Mouse (Mus musculus): ENCODE measurements around the gene Sys1. TPM values are rescaled to one million over a fixed set of nuclear protein-coding genes. Genes with fewer than 3 reads are reported as not detected.

The Sys1 gene
- polyA plus RNA-seq, 1 experiment from 2014 or later: 64.8 TPM

DNA sequence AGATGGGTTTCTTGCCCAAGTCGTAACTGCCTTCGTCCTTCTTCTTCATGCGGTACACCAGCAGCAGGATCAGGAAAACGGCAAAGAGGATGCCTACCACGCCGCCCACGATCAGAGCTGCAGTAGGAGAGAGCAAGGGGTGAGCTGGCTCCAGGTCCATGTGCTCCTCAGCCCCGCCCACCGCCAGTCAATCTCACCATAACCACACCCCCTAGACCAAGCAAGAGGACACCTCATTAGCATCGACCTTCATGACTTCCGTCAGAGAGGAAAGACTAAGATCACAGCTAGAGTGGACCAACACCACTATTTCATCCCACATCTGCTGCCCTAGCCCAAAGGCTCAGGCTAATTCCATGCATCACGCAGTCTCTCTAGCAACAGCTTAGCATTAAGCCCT is 30.6 kb upstream of the Sys1 start:
- WGBS: 26% methylated on average over 12 of the region's 12 CpGs
- Histone ChIP-seq H3K27ac (replicated peaks) (no peak overlapping the region), H3K27me3 (ENCODE audit: low read depth, poor library complexity, severe bottlenecking) (peaks cover 28% of the 10 kb centered on the region), H3K4me1 (peaks cover 28% of the 10 kb centered on the region), H3K9me3 (replicated peaks) (no peaks in the 10 kb centered on the region), H3K4me3 (no peak overlapping the region), H3K36me3 (peaks cover 12% of the 10 kb centered on the region)
- no peak for DNase-seq (ENCODE audit: low spot score)

DNA sequence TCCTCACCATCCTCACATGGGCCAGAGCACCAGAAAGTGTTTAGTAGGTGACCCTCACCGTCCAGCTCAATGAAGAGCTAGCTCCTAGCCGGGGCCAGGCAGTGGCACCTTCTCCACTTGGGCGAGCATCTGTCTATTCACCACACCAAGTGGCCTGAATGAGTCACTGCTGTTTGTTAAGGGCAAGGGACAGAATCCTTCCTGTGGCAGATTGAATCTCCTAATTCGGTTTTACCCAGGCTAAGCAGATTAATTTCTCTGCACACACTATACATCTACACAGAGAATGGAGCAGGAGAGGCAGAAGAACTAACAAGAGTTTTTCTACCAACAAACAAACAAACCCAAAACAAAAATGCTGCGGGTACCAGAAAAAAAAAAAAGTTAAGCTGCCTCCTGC is 29.8 kb upstream of the Sys1 start:
- no peaks in the 10 kb centered on the region for H3K9me3 ChIP-seq (replicated peaks)
- peaks cover 12% of the 10 kb centered on the region for H3K36me3 ChIP-seq
- no peak for DNase-seq (ENCODE audit: low spot score)
- peaks cover 36% of the 10 kb centered on the region for H3K4me1 ChIP-seq
- H3K27ac ChIP-seq (replicated peaks): no peak overlapping the region
- H3K27me3 ChIP-seq (ENCODE audit: low read depth, poor library complexity, severe bottlenecking): peaks cover 28% of the 10 kb centered on the region
- 82% methylated on average over 5 of the region's 5 CpGs for WGBS
- H3K4me3 ChIP-seq: no peak overlapping the region

DNA sequence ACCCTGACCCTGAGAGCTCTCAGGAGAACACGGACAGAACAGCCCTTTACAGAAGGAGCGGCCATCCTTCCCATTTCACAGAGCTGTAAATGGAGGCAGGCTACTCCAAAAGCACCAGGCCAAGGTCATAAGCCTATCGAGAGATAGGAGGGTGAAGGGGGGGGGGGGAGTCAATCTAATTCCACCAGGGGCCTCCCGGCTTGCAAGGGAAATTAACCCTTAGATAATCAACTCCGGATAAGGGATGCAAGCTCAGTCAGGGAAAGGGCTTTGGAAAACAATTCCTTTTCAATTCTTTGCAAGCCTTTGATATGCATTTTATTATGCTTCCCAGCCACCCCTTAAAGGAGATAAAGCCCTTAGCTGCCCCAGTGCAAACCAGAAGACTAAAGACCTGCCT is 28.3 kb upstream of the Sys1 start:
- peaks cover 10% of the 10 kb centered on the region for H3K36me3 ChIP-seq
- H3K27ac ChIP-seq (replicated peaks): no peak overlapping the region
- DNase-seq (ENCODE audit: low spot score): no peak
- no peak overlapping the region for H3K4me3 ChIP-seq
- H3K4me1 ChIP-seq: peaks cover 50% of the 10 kb centered on the region
- WGBS: 43% methylated on average over 5 of the region's 5 CpGs
- no peaks in the 10 kb centered on the region for H3K9me3 ChIP-seq (replicated peaks)
- peaks cover 28% of the 10 kb centered on the region for H3K27me3 ChIP-seq (ENCODE audit: low read depth, poor library complexity, severe bottlenecking)

DNA sequence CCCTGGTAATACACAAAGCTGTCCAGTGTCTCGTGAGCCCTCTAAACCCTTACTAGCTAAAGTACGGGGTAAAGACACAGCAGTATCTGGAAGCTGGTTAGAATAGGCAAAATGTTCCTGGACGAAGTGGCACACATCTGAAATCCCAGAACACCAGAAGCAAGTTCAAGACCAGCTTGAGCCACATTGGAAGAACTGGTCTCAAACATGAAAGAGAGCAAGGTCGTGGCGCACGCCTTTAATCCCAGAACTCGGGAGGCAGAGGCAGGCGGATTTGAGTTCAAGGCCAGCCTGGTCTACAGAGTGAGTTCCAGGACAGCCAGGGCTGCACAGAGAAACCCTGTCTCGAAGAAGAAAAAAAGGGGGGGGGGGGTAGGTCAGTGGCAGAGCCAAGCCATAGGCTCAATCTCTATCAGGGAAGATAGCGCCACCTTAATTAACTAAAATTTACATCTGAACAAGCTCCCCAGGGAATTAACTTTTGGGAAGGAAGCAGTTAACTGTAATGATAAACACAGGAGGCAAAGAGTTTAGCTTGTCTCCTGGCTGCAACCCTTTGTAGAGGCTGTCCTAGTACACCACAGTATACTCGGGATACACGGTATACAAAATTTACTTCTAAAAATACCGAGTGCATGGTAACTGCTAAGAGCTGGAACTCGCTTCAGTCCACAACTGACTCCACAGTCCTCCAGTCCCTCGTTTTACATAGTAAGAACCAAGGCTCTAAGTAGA is 26.7 kb upstream of the Sys1 start:
- Histone ChIP-seq H3K27me3 (ENCODE audit: low read depth, poor library complexity, severe bottlenecking) (peaks cover 28% of the 10 kb centered on the region), H3K4me3 (no peak overlapping the region), H3K9me3 (replicated peaks) (no peaks in the 10 kb centered on the region), H3K4me1 (peaks cover 50% of the 10 kb centered on the region), H3K36me3 (no peaks in the 10 kb centered on the region; the same call in 1 of the 2 replicates), H3K27ac (replicated peaks) (no peak overlapping the region)
- WGBS: 43% methylated on average over 15 of the region's 15 CpGs
- DNase-seq (ENCODE audit: low spot score): no peak

DNA sequence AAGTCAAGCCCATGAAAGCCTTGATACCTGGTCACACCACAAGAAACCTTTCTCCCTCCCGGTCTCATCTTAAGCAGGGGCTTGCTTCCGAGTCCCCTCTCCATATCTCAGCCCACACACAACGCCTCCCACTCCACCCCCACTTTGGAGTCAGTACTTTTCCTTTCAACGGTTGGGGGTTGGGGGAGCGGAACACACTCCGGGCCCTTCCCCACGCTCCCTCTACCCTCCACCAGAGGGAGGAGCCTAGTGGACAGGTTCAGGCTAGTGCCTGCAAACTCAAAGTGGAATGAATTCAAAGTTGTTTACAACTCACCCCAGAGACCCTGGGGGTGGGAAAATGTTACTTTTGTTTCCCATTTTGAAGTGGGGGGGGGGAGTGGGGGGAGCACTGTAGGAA is 26.1 kb upstream of the Sys1 start:
- Histone ChIP-seq H3K36me3 (no peaks in the 10 kb centered on the region; the same call in 1 of the 2 replicates), H3K27ac (replicated peaks) (no peak overlapping the region), H3K4me1 (peaks cover 51% of the 10 kb centered on the region), H3K9me3 (replicated peaks) (no peaks in the 10 kb centered on the region), H3K4me3 (no peak overlapping the region), H3K27me3 (ENCODE audit: low read depth, poor library complexity, severe bottlenecking) (peaks cover 28% of the 10 kb centered on the region)
- DNase-seq (ENCODE audit: low spot score): no peak
- 18% methylated on average over 7 of the region's 7 CpGs for WGBS

DNA sequence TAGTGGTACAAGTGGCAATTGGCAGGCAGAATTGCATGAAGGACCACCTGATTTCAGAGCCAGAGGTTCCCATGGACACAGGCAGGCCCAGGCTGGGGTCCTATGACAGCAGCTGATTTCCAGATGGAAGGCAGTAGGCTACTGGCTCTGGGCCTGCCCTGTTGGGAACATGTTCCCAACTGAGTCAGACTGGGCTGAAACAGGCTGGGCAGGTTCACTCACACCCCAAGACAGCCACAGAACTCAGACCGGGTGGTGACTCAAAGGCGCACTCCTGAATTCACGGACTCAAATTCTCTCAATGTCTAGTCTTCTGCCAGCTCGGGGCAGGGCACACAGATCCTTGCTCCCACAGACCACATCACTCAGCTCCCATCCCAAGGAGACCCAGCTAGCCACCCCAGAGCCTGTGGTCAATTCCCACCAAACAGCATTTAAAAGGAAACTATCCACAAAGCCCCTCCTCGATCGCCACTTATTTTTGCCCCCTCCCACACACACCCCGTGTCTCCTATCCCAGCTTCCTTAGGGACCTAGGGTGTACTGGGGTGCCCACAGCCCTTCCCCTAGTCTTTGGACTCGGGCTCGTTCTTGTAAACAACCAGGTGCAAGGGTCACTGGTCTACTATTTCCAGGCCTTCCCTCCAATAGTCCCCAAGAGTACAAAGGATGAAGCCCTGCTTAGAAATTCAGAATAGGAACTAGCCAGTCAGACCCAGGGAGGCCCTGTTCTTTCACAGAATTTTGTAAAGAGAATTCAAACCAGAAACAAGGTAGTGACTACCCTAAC is 24.9 kb upstream of the Sys1 start:
- 65% methylated on average over 9 of the region's 9 CpGs for WGBS
- Histone ChIP-seq H3K9me3 (replicated peaks) (no peaks in the 10 kb centered on the region), H3K4me1 (peaks cover 56% of the 10 kb centered on the region), H3K27me3 (ENCODE audit: low read depth, poor library complexity, severe bottlenecking) (peaks cover 28% of the 10 kb centered on the region), H3K27ac (replicated peaks) (peak overlapping the region; percentile 56; the same call in 1 of the 2 replicates), H3K4me3 (no peak overlapping the region), H3K36me3 (no peaks in the 10 kb centered on the region; the same call in 1 of the 2 replicates)
- DNase-seq (ENCODE audit: low spot score): no peak

DNA sequence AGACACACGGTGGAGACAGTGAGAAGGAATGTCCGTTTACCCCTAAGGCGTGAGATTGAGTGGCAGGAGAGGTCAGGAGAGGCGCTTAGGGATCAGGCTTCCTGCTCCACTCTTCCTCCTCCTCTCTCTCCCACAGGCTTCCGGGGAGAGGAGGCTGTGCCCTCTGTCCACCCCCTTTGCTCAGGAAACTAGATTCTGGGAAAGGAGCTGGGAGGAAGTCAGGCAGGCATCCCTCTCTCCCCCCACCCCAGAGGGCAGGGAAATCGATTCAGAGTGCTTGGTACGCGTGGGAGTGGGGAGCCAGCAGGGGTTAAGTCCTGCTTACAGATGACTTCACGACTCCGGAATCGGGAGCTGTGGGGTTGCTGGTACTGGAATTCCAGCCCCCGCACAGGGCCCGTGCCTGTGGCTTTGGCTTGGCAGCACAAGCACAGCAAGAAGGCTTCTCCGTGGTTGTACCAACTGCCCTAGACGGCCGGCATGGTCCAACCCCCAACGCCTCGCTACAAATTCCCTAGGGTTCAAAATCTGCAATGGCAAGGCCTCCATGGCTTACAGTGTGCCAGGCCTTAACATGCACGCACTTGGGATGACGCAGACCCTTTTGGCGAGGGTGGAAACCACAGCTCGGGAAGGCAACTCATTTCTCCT is 24.1 kb upstream of the Sys1 start:
- H3K4me1 ChIP-seq: peaks cover 61% of the 10 kb centered on the region
- H3K27me3 ChIP-seq (ENCODE audit: low read depth, poor library complexity, severe bottlenecking): peaks cover 28% of the 10 kb centered on the region
- H3K36me3 ChIP-seq: no peaks in the 10 kb centered on the region; the same call in 1 of the 2 replicates
- H3K4me3 ChIP-seq: no peak overlapping the region
- H3K9me3 ChIP-seq (replicated peaks): no peaks in the 10 kb centered on the region
- H3K27ac ChIP-seq (replicated peaks): peak overlapping the region; percentile 56
- WGBS: 45% methylated on average over 22 of the region's 22 CpGs
- DNase-seq (ENCODE audit: low spot score): no peak

DNA sequence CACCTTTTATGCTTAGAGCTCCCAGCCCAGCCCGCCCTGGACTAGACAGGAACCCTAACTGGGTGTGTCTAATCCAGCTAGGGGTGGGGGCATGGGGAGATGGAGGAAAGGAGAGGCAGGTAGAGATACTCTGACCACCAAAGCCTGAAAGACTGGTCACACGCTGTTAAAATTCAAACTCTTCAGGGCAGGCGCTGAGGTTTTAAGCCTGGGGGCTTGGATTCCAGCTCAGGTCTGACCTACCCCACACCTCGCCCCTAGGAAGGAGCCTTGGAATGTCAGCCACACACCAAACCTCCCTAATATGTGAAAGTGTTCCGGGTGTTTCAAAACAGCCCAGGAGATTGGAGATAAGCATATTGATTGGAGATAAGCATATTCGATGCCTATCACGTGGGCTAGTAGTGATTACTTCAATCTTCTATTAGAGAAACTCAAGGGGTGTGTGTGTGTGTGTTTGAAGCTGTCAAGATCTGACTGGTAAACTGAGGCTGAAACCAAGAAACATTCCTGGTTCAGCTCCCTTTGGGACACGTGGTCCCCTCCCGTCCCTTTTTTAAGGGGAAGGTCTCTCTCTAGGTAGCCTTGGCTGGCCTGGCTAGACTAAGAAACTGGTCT is 23.4 kb upstream of the Sys1 start:
- no peak overlapping the region for H3K4me3 ChIP-seq
- peaks cover 27% of the 10 kb centered on the region for H3K27me3 ChIP-seq (ENCODE audit: low read depth, poor library complexity, severe bottlenecking)
- H3K4me1 ChIP-seq: peaks cover 60% of the 10 kb centered on the region
- H3K27ac ChIP-seq (replicated peaks): 0 out of 2 replicates have a peak overlapping the region, but pooled peaks have one; percentile 38
- 87% methylated on average over 9 of the region's 9 CpGs for WGBS
- no peaks in the 10 kb centered on the region for H3K9me3 ChIP-seq (replicated peaks)
- no peaks in the 10 kb centered on the region; the same call in 1 of the 2 replicates for H3K36me3 ChIP-seq
- DNase-seq (ENCODE audit: low spot score): no peak

DNA sequence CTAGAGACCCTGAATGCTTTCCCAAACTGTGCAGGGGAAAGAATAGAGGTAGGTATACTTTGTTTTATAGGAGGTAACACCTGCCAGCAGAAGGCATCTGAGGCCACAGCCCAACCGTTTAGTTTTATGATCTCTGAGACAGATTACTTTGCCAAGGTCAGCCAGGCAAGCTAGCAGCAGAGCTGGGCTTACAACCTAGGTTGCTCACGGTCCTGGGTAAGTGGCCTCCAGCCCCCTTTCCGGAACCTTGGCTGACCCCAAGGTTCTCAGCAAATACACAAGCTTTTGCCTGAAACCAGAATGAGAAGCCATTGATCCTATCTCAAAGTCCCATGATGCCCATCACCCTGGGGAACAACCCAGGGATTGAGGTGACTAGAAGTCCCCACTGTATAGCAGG is 22.1 kb upstream of the Sys1 start:
- Histone ChIP-seq H3K36me3 (no peaks in the 10 kb centered on the region), H3K4me3 (no peak overlapping the region), H3K27ac (replicated peaks) (no peak overlapping the region), H3K27me3 (ENCODE audit: low read depth, poor library complexity, severe bottlenecking) (peaks cover 24% of the 10 kb centered on the region), H3K4me1 (peaks cover 48% of the 10 kb centered on the region), H3K9me3 (replicated peaks) (no peaks in the 10 kb centered on the region)
- 85% methylated on average over 3 of the region's 3 CpGs for whole genome bisulfite sequencing
- DNase-seq (ENCODE audit: low spot score): no peak

DNA sequence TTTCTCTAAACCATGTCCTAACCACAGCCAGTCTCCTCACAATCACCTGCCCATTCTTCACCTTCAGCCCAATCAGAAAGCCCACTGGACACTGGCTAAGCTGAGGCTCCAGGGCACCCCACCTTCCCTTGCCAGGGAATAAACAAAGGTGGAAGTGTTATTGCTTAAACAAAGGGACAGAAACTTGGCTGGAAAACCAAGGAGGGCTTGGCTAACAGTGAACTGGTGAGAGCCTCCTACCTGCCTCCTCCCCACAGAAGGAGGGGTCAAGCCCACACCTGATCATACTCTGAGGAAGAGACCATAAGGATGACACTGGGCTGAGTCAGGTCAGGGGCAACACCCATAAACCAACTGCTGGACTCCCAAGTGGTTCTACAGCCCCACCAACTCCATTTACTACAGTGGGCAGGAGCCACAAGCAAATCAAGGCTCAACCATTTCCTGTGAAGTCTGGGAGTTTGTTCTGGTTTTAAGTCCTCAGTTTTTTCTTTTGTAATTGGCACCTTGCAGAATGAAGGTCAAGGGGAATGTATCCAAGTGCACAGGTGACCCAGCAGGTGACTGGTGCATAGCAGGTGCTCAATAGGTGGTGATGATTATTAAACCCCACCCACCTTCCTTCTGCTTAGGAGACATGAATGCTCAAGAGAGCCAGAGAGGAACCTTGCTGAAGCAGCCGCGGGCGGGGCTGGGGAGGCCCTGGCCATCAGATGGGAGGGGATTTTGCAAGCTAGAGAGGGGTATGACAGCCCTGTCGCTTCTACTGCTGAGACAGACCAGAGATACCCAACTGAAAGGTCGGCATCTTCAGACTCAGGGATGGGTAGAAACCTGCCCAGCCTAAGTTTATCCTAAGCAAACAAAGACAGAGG is 21.3 kb upstream of the Sys1 start:
- WGBS: 54% methylated on average over 5 of the region's 5 CpGs
- H3K27me3 ChIP-seq (ENCODE audit: low read depth, poor library complexity, severe bottlenecking): peaks cover 19% of the 10 kb centered on the region
- DNase-seq (ENCODE audit: low spot score): no peak
- H3K27ac ChIP-seq (replicated peaks): no peak overlapping the region
- H3K9me3 ChIP-seq (replicated peaks): no peaks in the 10 kb centered on the region
- no peak overlapping the region for H3K4me3 ChIP-seq
- H3K36me3 ChIP-seq: no peaks in the 10 kb centered on the region
- peaks cover 48% of the 10 kb centered on the region for H3K4me1 ChIP-seq

DNA sequence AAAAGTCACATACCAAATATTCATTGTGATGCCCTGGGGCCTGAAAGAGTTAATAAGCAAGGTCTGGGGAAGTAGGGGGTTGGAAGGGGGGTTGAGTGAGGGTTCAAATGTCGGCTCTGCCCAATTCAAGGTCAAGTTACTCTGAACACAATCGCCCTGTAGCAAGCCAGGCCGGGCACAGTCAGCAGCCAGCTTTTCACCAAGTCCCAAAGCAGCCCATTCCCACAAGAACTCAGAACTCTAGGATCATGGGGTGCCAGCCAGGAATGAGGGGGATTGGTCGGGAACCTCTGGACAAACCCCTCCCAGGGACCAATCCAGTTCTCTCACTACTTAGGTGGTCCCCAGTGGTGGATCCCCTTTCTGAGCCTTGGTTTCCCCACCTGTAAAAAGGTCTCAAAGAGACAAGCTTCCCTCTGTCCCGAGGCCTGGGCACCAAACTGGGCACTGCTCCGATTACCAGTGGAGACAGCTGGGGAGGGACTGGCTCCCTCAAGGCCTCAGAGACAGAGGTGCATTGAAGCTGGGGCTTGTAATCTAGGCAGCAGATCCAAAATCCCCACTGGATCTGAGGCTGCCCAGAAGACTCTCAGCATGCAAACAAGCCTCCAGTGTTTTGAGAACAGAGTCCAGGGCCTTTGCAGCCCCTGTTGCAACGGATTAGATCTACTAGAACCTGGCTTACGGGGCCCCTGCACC is 20.4 kb upstream of the Sys1 start:
- Histone ChIP-seq H3K27ac (replicated peaks) (no peak overlapping the region), H3K4me3 (no peak overlapping the region), H3K36me3 (no peaks in the 10 kb centered on the region), H3K27me3 (ENCODE audit: low read depth, poor library complexity, severe bottlenecking) (peaks cover 21% of the 10 kb centered on the region), H3K4me1 (peaks cover 46% of the 10 kb centered on the region), H3K9me3 (replicated peaks) (no peaks in the 10 kb centered on the region)
- DNase-seq (ENCODE audit: low spot score): no peak
- WGBS: 23% methylated on average over 8 of the region's 8 CpGs
